Mouse (Mus musculus) left cerebral cortex, postnatal 36 days (tissue): ENCODE measurements around the gene Olfr984. TPM values are rescaled to one million over a fixed set of nuclear protein-coding genes. Genes with fewer than 3 reads are reported as not detected.

ENCODE experiments used
- DNase-seq, 2 experiments: peaks; one replicate each; pipeline ENCODE4 v3.0.0; 2021 to 2022; ENCODE audit warnings: low spot score in 2 of 2, mixed read lengths in 1 of 2
- intact Hi-C: fragments of 180-260 bp; cut with DNase I; formaldehyde crosslinking; loops from one replicate; pipeline ENCODE4 v1.15.1; 2025
- total RNA-seq, 2 experiments: library from RNA; stranded (reverse); gene quantifications; 2 replicates each; pipeline ENCODE4 v1.2.3; 2021

Olfr984 gene
- not detected for total RNA-seq

DNA sequence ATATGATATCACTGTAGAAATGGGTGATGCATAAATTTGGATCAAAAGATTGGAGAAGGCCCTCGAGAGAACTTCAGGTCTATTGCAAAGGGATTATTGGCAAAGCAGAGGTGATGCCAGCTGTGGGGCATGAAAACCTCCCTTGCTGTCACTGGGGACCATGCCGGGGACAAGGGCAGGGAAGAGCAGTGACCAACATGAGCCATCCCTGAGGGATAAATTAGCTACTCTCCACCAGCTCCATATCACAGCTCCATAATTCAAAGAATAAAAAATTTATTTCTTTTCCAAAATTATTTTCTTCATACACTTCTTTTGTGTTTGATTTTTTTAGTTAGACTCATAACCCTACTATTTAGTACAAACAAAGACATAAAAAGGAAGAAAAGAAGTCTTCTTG is at the start of gene Olfr984:
Olfr984 (minus strand) TSS at position 101 of the 400 bp plus-strand sequence.
- DNase-seq: no peak
- intact Hi-C loops: no loop called here

DNA sequence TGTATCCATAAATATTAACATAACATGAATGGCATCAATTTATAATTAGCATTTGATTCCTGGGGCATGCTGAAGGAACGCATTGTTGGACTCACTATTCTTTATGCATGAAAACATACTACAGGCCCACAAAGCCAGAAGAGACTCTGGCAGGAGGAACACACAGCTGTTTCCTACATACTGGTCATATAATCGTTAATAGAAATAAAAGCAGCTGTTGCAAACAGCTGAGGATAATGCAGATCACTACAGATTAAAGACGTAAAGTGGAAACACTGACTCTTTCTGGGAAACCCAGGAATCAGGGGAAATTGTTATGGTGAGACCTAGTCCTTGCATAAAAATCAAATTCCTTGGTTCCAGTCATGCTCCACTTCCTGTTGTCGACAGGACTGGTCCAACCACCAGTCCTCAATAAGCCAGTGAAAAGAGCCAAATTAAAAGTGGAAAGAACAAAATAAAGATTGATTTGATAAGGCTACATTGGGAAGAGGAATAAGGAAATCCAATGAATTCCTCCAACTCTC is 41.2 kb upstream of the Olfr984 start:
- intact Hi-C loops: no loop called here
- DNase-seq: no peak

DNA sequence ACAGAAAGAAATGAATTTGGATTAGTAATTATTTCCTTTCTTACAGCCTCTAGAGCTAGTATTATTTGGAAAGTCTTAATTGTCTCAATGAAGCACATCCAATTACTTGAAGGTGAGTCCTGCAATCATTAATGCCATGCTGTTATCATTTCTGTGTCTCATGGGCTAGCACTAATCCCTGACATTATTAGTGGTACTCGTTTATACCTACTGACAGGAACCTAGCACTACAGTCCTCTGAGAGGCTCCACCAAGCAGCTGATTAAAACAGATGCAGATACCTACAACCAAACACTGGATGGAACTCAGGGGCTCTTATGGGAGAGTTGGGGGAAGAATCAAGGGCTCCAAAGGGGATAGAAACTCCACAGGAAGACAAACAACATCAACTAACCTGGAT is 27.5 kb upstream of the Olfr984 start:
- no peak for DNase-seq
- intact Hi-C loops: no loop called here

DNA sequence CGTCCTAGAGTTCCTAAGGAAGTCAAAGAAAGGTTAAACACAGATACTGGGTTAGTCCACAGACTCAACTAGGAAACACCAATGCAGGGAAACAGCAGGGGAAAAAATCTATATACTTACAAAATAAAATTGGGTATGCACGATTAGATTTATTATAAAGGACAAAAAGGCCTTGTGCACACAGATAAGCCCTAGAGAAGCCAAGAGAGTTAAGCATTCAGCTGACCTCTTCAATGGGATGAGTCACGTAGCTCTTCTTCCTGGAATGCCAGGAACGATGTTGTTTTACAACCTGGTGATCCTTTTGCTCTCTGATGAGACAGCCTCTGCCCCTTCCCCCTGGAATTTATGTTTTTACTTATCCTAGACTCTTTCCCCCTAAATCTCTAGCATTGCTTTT is 25.5 kb upstream of the Olfr984 start:
- intact Hi-C loops: no loop called here
- DNase-seq: no peak

DNA sequence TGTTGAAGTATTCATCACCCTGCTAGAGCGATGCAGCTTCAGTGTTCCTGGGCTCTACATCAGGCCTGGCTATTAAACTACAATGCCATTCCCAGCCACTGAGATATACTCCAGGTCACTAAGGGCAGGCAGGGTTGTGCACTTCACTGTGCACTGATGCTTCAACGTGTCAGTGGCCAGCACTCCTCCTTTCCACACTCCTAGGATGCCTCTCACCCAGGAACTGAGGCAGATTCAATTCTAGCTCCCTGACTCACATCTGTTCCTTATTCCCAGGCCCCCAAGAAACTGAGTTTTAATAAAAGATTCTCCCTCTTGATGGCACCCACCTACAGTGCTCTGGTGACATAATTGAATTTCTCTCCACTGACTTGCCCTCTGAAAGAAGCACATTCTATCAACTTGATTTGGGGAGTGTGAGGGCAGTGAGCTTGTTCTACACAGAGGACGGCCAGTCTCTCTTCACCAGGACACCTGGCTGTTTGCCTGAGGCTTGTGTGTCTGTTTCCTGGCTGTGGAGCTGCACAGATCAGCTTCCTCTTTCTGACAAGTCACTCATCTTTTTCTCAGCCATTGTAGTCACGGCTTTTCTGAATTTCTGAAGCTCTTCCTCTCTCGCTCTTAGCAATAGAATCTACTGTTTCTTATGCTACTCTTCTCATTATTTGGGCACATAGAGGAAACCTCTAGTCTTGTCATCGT is 23.1 kb upstream of the Olfr984 start:
- no peak for DNase-seq
- intact Hi-C loops: no loop called here

DNA sequence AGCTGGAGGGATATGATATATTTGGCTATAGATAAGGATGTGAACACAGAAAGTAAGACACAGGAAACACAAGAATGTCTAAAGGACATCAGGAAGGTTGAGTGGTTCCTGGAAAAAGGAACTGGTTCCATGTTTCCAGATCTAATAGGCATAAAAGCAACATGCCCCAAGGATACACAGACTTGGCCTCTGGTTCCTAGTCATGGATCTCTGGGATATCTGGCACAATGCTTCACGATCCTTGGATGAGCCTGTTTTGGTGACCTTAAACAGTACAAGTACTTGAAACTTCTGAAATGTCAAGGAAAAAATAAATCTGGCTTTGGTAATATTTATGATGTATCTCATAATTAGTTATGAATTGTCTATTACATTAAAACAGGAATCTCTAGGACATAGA is 16.6 kb upstream of the Olfr984 start:
- DNase-seq: no peak
- intact Hi-C loops: no loop called here

DNA sequence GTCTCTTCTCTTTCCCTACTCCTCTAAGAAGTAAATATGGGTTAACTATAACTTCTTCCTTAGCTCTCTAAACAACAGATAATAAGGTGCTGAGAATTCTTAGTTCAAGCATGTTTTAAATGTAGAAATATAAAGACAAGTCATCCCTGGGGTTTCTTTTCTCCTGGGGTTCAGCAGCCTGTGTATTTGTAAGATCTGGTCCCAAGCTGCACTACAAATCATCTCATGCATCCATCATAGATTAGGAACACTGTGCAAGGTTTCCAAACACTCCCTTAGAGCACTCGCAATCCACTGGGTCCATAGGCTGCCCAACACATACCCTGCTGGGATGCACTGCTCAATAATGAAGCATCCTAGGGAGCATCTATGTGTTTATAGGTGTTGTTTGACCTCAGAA is 16.1 kb upstream of the Olfr984 start, which contains the start of gene Olfr985:
Olfr985 (minus strand) TSS at position 101 of the 400 bp plus-strand sequence.
- intact Hi-C loops: no loop called here
- no peak for DNase-seq

DNA sequence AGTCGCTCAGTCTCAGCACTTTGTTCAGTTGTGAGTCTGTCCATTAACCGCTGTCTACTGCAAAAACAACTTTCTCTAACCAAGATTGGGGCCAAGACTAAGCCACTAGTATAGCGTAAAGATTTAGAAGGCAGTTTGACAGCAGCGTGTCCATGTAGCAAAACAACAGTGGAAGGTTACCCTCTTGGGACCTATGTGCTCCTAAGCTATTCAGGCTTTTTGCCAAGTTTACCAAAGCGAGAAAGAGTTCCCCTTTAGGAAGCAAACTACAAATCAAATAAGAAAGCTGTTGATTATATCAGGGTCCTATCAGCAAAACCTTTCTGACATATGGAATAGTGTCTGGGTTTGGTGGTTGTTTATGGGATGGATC is 3.3 kb upstream of the Olfr984 start:
- intact Hi-C loops: no loop called here
- no peak for DNase-seq

DNA sequence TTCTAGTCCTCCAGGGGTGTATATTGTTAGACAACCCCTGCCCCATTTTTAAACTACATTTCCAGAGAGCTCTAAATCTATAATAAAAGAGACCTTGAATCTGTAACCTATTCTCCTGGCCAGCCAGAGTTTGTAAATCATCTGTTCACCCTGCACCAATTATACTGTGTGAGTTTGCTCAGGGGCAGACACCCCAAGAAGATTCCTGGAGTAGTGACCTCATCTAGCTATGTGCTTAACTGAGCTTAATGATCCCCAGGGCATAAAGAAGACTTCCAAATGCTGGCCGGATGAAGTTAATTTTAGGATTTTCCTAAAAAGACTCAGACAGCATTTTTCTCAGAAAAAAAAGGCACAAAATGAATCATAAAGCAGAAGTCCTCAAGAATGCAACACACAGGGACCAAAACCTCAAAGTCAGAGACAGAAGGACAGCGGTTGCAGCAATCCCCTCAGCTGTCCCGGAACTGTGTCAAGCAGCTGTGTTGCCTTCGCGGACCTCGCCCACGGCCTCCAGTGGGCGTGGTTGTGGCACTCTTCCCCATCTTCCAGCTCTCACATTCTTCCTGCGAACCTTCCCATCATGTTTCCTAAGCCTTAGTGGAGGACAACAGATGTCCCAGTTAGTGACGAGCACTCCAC is 2.8 kb upstream of the Olfr984 start:
- peak; percentile 10 to 27 for DNase-seq
- intact Hi-C loops: no loop called here

DNA sequence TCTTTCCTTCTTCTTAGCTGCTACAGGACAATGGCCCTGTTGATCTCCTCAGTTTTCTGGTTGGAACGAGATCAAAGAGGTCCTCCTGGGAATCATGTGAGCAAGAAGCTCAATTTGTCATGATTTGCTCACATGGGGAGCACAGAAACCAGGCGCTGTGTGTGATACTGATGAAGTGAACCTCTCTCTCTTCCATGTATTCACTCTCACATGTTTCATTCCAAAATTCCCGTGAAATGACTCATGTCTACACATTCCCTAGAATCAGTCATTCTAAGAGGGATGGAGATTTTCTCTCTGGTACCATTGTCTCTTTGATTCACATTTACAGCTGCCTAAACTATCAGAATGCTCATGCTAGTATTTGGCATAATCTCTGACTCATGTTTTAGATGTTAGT is 19.2 kb downstream of the Olfr984 start:
- intact Hi-C loops: no loop called here
- DNase-seq: no peak

DNA sequence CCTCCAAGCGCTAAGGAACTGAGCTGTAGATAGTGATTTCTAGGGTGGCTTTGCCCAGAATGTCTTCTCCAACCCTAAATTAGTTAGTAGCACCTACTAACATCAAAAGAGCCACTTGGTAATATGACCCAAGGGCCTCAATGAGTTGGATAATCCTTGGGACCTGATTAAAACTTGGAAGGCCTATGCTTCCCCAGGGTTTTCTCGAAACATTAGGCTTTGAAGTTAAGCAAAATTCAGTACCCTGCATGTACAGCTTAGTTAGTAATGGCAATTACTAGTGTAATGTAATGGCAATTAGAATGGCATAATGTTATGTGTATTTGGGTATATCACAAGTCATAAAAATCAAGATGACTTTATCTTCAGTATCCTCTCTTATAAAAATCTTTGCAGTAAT is 20.5 kb downstream of the Olfr984 start, which contains the start of gene Olfr983:
Olfr983 (minus strand) TSS at position 101 of the 400 bp plus-strand sequence.
- no peak for DNase-seq

DNA sequence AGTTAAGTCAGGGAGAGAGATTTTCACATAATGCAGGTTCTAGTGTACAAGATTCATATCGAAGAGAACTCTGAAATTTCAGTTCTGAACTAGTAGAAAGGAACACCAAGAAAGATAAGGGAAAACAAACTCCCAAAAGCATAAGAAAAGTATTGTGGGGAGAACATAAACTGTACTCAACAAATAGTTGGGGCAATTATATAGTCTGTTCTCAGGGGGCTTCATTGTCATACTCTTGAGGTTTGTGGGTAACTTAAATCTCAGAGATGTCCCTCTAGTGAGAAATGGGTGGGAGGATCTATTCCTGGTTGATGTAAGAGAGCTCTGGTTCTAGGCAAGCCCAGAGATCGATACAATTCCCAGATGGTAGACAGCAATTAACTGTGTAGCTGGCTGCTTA is 40.5 kb downstream of the Olfr984 start, which contains the start of gene Olfr982:
Olfr982 (plus strand) TSS at position 301 of the 400 bp plus-strand sequence.
- DNase-seq: no peak
- intact Hi-C loops: no loop called here

More for the DNA sequence above, 20.5 kb downstream of the Olfr984 start, which contains the start of gene Olfr983:
- intact Hi-C loops: no loop called here

DNA sequence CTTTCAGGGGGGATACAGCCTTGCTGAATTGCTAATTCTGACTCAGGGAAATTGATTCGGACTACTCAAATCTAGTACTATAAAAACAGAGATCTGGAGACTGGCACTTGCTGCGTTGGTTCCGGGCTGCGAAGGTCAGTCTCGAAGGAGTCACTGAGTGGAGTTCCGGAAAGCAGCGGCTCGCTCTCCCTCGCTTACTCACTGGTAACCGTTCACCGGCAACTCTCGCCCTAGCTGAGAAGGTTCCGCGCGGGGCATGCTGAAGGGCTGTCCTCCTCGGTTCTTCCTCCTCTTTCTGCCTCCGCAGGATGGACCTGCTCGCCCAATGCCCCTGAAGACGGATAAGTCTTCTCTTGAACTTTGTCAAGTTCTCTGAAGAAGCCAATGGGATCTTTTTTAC is 63.9 kb downstream of the Olfr984 start:
- intact Hi-C loops: no loop called here
- no peak for DNase-seq

Other genes with a start within 250 kb of the Olfr984 start
- gene Olfr972, start 247.8 kb downstream of the Olfr984 start, total RNA-seq: not detected
- not detected for gene Olfr229, start 206.9 kb downstream of the Olfr984 start, total RNA-seq
- not detected for gene Olfr974, start 176.7 kb downstream of the Olfr984 start, total RNA-seq
- not detected for gene Olfr975, start 162.2 kb downstream of the Olfr984 start, total RNA-seq
- not detected for gene Olfr976, start 153.1 kb downstream of the Olfr984 start, total RNA-seq
- not detected for gene Olfr978, start 122.1 kb downstream of the Olfr984 start, total RNA-seq
- not detected for gene Olfr979, start 110.7 kb downstream of the Olfr984 start, total RNA-seq
- gene Olfr980, start 104.6 kb downstream of the Olfr984 start, total RNA-seq: not detected
- gene Olfr981, start 92.7 kb downstream of the Olfr984 start, total RNA-seq: not detected
- not detected for gene Olfr982, start 40.4 kb downstream of the Olfr984 start, total RNA-seq
- gene Olfr983, start 20.6 kb downstream of the Olfr984 start, total RNA-seq: not detected
- gene Olfr985, start 16.0 kb upstream of the Olfr984 start, total RNA-seq: not detected
- gene Tmem225, start 33.9 kb upstream of the Olfr984 start, total RNA-seq: not detected
- not detected for gene Olfr986, start 66.7 kb upstream of the Olfr984 start, total RNA-seq
- gene Zfp202, start 78.1 kb upstream of the Olfr984 start, total RNA-seq: 1 to 10 TPM; 2.9 to 3.1 TPM
- 100 to 1,000 TPM; 103 to 113 TPM for gene Scn3b, start 155.0 kb upstream of the Olfr984 start, total RNA-seq